Mouse (Mus musculus): ENCODE data around the gene Notch4.
A peak's percentile ranks its signal among the peaks of the same experiment; 100 is the strongest.

Gene Notch4

DNA sequence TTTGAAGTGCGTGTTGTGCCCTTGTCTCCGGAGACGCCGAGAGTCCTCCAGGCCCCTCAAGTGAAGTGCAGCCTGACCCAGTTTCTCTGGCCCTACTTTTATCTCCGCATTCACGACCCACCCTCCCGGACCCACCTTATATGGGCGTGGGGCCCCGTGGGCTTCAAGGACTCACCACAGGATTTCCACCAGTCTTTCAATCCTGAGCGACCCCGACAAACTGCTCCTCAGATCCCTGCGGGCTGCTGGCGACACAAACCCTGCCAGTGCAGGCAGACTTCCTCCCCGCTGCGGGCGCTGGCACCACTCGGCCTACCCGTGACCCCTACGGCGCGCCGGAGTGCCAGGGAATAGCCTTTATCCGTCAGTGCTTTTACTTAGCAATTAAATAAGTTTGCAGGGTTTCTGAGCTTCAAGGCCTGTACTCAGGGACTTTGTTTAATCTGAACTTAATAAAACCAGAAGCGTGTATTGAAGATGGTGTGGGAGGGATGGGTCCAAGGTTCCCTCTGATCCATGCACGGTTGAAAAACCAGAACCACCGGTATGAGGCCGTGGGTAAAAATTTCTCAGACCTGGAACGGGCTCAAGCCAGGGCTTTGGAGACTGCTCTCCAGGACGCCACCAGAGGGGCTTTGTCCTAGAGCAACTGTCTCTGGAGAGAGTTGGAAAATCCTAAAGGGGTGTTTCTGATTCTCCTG is 64.0 kb downstream of the Notch4 start, which contains the start of gene Ppt2:
Gene Ppt2, minus strand, starts transcription at position 568 of the 701 bp plus-strand sequence.
- DNase-seq, result peak; percentile 86

DNA sequence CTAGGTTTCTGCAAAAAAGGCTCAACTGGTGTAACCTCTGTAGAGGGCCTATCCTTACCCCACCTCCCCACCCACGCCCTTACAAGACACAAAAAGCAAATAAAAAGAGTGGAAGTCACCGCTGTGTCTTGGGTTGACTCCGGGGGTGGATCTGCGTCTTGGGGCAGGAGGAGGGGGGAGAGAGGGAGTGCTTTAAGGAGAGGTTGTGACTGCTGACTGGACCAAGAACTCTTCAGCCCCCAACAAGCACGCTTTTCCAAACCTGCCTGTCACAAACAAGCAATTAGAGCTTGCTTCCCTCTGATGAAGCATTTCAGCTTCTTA is 64.5 kb downstream of the Notch4 start:
- DNase-seq, result peak; percentile 63

DNA sequence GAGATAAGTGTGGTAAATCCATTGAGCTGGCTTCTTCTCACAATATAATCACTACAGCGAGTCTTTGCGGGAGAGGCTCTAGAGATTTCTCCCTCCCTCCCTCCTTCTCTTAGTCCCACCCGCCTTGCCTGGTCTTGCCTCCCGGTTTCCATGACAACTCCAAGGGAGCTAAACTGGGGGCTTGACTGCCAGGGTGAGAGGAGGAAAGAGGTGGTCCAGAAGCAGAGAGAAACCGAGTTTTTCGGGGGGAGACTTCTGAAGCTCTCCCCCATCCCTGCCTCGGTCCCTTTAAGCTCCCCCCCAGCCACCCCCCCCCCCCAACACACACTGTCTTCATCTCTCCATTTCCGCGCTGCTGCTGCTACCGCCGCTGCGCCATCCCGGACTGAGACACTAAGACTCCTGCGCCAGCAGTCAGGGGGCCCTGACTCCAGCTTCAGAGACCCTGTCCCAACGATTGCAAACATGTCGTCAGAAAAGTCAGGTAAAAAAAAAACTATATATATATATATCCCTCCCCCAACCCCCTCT is 65.2 kb downstream of the Notch4 start, which contains the start of gene Prrt1:
Gene Prrt1, plus strand, starts transcription at position 313 of the 531 bp plus-strand sequence.
- peak; percentile 77 for DNase-seq

DNA sequence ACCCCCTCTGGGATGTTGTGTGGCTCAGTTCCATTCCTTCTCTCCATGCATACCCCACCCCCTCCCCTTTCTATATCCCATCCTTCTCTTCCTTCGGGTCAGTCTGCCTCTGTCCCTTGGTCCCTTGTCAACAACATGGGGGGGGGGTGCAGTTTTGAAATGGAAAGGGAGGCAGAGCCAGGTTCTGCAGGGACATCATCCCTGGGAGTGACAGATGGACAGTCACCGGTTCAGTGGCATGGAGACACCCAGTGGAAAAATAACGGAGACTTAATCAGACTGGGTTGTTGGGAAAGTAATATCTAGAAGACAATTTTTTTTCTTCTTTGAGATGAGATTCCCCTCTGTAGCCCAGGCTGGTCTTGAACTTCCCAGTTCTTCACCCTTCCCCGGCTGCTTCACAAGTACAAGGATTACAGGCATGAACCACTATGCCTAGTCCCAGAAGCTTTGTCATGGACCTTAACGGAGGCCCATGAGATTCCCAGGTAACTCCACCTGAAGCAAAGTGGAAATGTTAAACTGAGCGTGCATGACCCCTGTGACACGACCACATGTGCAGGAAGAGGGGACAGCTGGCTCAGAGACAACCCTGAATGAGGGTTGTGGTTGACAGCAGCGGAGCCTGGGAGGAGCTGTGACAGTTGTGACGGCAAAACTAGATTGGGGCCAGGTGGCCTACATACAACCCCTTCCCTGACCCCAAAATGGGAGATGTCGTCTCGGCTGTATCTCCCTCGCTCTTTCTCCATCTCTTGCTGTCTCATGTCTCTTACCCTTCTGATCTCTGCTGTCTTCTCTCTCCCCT is 65.9 kb downstream of the Notch4 start:
- peak; percentile 72 for DNase-seq

DNA sequence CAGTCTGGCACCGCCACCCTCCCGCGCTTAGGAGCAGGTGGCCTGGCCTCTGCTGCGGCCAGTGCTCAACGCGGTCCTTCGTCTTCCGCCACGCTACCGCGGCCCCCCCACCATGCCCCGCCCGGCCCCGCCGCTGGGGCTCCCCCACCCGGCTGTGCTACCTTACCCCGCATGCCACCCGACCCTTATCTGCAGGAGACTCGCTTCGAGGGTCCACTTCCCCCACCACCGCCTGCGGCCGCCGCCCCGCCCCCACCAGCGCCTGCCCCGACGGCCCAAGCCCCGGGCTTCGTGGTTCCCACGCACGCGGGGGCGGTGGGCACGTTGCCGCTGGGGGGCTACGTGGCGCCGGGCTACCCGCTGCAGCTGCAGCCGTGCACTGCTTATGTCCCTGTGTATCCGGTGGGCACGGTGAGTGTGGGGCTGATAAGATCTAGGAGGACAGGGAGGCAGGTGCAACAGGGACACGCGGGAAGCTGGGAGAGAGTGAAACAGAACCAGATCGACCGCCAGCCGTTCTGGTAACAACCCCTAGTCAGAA is 66.8 kb downstream of the Notch4 start:
- DNase-seq, result peak; percentile 74

DNA sequence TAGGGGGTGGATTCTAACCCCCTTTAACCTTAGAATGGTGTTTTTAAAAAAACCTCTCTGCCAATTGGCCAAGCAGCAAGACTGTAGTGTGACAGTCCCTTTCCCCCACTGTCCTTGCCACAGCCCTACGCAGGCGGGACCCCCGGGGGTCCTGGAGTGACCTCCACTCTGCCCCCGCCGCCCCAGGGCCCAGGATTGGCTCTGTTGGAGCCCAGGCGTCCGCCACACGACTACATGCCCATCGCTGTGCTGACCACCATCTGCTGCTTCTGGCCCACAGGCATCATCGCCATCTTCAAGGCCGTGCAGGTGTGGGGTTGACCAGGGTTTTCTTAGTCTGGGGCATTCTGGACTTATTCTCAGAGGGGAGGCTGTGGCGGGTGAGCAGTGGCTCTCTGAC is 67.6 kb downstream of the Notch4 start:
- DNase-seq, result peak; percentile 80

DNA sequence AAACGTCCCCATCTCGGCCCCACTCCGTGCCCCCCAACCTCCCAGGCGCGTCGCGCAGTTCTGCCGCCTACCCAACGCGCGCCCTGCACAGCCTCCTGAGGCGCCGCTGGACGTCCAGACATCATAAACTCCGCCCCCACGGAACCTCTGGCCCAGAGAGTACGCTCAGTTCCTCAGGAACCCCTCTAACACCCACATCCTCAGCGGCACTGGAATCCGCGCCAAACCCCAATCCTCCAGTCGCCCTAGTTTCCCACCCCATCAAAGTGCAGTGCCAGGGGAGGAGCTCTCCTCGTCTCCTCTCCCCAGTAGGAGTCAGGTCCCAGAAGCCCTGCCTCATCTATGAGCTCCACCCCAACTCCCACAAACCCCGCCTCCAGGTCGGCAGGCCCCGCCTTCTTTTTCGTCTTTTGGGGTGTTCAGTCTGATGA is 68.2 kb downstream of the Notch4 start:
- DNase-seq, result peak; percentile 92

DNA sequence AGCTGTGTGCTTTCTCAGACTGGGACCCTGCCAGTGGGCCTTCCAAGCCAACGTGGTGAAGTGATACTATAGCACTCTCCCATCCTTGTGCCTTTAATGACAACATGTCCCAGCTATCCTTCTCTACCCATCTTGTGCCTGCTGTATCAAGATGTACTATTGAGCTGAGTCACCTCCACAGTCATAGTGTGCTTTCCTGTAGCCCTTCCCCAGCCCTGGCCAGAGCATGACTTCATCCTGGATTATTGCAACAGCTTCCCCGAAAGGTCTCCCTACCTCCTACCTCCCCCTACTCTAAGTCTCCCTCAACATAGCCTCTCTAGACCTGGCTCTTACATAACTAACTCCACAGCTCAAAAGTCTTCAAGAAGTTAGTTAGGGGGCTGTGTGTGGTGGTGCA is 71.6 kb downstream of the Notch4 start:
- DNase-seq, result peak; percentile 27

DNA sequence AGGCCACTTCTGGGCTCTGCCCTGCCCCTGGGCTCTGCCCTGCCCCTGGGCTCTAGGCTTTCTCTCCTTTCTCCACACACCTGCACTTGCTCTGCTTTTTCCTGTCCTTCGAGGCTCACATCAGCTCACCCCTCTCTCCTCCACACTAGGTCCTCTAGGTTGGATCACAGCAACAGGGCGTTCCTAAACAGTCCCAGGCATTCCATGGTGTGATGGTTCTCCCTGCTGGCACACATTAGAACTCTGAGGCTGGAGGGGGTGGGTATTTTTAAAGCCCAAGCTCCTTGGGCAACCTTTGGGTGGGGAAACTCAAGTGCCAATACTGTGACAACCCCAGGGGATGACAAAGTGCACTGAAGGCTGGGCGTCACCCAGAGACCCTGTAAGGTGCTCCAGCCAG is 73.4 kb downstream of the Notch4 start:
- peak; percentile 43 for DNase-seq

Data from cerebellum, adult 11-12 months (tissue).